Mouse (Mus musculus): ENCODE results near the gene Sgms1.
A peak's percentile ranks its signal among the peaks of the same experiment; 100 is the strongest.

Sgms1 gene

GRCm38 (mm10) chr19:32389001-32389871 is at the start of gene Sgms1:
Gene Sgms1 (minus strand): TSS chr19:32389714.
- peak; percentile 92 for DNase-seq (ENCODE audit: low spot score)

- no peak for DNase-seq (ENCODE audit: low spot score)
These were observed 36.3 kb upstream of the Sgms1 start for GRCm38 (mm10) chr19:32425856-32426255.

GRCm38 (mm10) chr19:32424706-32425105 is 35.2 kb upstream of the Sgms1 start:
- DNase-seq (ENCODE audit: low spot score): no peak

- no peak for DNase-seq (ENCODE audit: low spot score)
These were observed 29.6 kb upstream of the Sgms1 start for GRCm38 (mm10) chr19:32419069-32419468.

- no peak for DNase-seq (ENCODE audit: low spot score)
These were observed 27.3 kb upstream of the Sgms1 start for GRCm38 (mm10) chr19:32416692-32417317.

GRCm38 (mm10) chr19:32409603-32410360 is 20.3 kb upstream of the Sgms1 start:
- DNase-seq (ENCODE audit: low spot score): no peak

GRCm38 (mm10) chr19:32406717-32407116 is 17.2 kb upstream of the Sgms1 start:
- no peak for DNase-seq (ENCODE audit: low spot score)

- no peak for DNase-seq (ENCODE audit: low spot score)
These were observed 14.9 kb upstream of the Sgms1 start for GRCm38 (mm10) chr19:32404386-32404785.

- DNase-seq (ENCODE audit: low spot score): no peak
These were observed 14.3 kb upstream of the Sgms1 start for GRCm38 (mm10) chr19:32403834-32404233.

GRCm38 (mm10) chr19:32398491-32398890 is 9.0 kb upstream of the Sgms1 start:
- no peak for DNase-seq (ENCODE audit: low spot score)

GRCm38 (mm10) chr19:32396303-32396702 is 6.8 kb upstream of the Sgms1 start:
- peak; percentile 51 for DNase-seq (ENCODE audit: low spot score)

- DNase-seq (ENCODE audit: low spot score): no peak
These were observed 5.3 kb upstream of the Sgms1 start for GRCm38 (mm10) chr19:32394825-32395224.

- no peak for DNase-seq (ENCODE audit: low spot score)
These were observed 4.4 kb upstream of the Sgms1 start for GRCm38 (mm10) chr19:32393758-32394450.

- no peak for DNase-seq (ENCODE audit: low spot score)
These were observed 3.7 kb upstream of the Sgms1 start for GRCm38 (mm10) chr19:32393092-32393745.

GRCm38 (mm10) chr19:32391441-32391840 is 1.9 kb upstream of the Sgms1 start:
- no peak for DNase-seq (ENCODE audit: low spot score)

GRCm38 (mm10) chr19:32390116-32390515 is 602 bp upstream of the Sgms1 start:
- no peak for DNase-seq (ENCODE audit: low spot score)

GRCm38 (mm10) chr19:32388191-32388921 is 1.2 kb downstream of the Sgms1 start:
- peak; percentile 94 for DNase-seq (ENCODE audit: low spot score)

GRCm38 (mm10) chr19:32387403-32388190 is 1.9 kb downstream of the Sgms1 start:
- peak; percentile 44 for DNase-seq (ENCODE audit: low spot score)

GRCm38 (mm10) chr19:32386556-32387402 is 2.7 kb downstream of the Sgms1 start:
- DNase-seq (ENCODE audit: low spot score): peak; percentile 87

Data from urinary bladder, postnatal 14 days (tissue).